Mouse (Mus musculus) liver, adult 2 months (tissue): ENCODE measurements around the gene Clpx.

ENCODE experiments used
- CTCF ChIP-seq: fragments of 200-500 bp; IDR thresholded peaks from 2 replicates; pipeline ENCODE4 v1.5.1; 2011; ENCODE audit warnings: low read depth, low read length, control low read depth
- POLR2A ChIP-seq: fragments of 200-500 bp; IDR thresholded peaks from 2 replicates; pipeline ENCODE4 v1.6.1; 2011; ENCODE audit warnings: low read length, control low read depth; ENCODE audit not compliant: insufficient read depth; ENCODE audit errors: extremely low read depth

DNA sequence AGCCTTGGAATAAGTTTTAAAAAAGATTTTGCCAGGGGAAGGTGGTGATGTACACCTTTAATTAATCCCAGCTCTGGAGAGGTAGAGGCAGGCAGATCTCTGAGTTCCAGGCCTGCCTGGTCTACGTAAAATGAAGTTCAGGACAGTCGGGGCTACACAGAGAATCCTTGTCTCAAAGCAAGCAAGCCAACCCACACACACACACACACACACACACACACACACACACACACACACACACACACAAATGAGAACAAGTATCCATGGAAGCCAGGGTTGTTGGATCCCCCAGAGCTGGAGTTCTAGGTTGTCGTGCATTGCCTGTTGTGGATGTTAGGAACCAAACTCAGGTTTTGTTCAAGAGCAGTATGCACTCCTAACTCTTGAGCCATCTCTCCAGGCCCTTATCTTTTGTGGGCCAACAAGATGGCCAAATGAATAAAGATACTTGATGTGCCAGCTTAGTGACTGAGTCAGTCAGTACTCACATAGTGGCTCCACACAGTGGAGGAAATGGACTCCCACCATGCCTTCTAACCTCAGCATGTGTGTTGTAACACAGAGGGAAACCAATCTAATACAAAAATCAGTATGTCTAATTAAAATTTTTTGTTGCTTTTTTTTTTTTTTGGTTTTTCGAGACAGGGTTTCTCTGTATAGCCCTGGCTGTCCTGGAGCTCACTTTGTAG lies 18.8 kb downstream of the Clpx start:
- TF ChIP-seq CTCF: no peak
- no peak for TF ChIP-seq POLR2A
